In the genomic region with DNA sequence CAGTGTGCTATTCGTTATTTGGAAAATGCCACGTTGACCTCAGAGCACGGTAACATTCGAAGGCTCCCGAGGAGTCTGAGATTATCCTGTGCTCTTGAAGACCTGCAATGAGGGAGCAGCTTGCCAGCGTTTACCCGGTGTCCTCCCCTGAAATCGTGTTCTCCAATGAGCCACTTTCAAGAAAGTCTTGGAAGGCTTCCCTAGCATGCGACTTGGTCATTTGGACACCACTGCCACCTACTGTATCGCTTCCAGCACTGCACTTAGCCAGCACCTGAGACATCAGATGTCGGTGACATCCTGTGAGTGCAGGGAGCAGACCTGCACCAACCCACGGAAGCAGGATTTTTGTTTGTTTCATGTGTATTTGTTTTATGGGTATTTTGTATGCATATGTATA, we compare ENCODE assay signal across 8 mouse cellular contexts. TPM values are rescaled to one million over a fixed set of nuclear protein-coding genes. Genes with fewer than 3 reads are reported as not detected.
A peak's percentile ranks its signal among the peaks of the same experiment; 100 is the strongest.
DNase-seq lines count a peak whose midpoint lies in the region; ATAC-seq and TF ChIP-seq lines count a peak whose summit lies in the region.

No protein-coding gene starts in this region.

- H3K4me3 ChIP-seq in forebrain, embryonic 15.5 days, result no peak overlapping the region
- no peak overlapping the region for H3K4me3 ChIP-seq in liver, postnatal 0 days (ENCODE audit: low read depth, low read length)

- H3K36me3 ChIP-seq in forebrain, embryonic 15.5 days, result no peaks in the 10 kb centered on the region
- no peaks in the 10 kb centered on the region for H3K36me3 ChIP-seq in liver, postnatal 0 days (replicated peaks; ENCODE audit: insufficient read depth, low read length)

- ATAC-seq in forebrain, embryonic 15.5 days (replicated peaks), result no peak
- no peak for ATAC-seq in liver, postnatal 0 days
- no peak for ATAC-seq in erythroblast, adult 5-6 weeks (replicated peaks; ENCODE audit: low FRiP score, poor library complexity, severe bottlenecking)

- H3K4me2 ChIP-seq in forebrain, embryonic 15.5 days (replicated peaks), result 0 out of 2 replicates have a peak overlapping the region, but pooled peaks have one; percentile 22
- H3K4me2 ChIP-seq in liver, postnatal 0 days (ENCODE audit: low read depth, low read length), result no peak overlapping the region

- intact Hi-C loops in heart, postnatal 25 days (cut with DNase I), result loop anchor here (1.0 kb wide), 1 partner anchor 14 kb away; no protein-coding TSS in a partner anchor

- TF ChIP-seq EP300 in liver, postnatal 0 days (IDR thresholded peaks at IDR 0.05; ENCODE audit: low read depth), result no peak

- no peaks in the 10 kb centered on the region for H3K9me3 ChIP-seq in forebrain, embryonic 15.5 days
- H3K9me3 ChIP-seq in liver, postnatal 0 days (ENCODE audit: low read length), result no peaks in the 10 kb centered on the region

- peak; percentile 85 for TF ChIP-seq CTCF in liver, postnatal 0 days (IDR thresholded peaks at IDR 0.05; ENCODE audit: low read depth)

- WGBS in forebrain, embryonic 15.5 days, result 5% methylated on average over 12 of the region's 12 CpGs
- 9% methylated on average over 12 of the region's 12 CpGs for WGBS in liver, postnatal 0 days (ENCODE audit: insufficient replicate concordance)

- DNase-seq in MN1 (ENCODE audit: low spot score), result peak; percentile 76
- DNase-seq in cerebellum, adult 11 months, result peak; percentile 69
- DNase-seq in heart, postnatal 25 days (ENCODE audit: low spot score), result peak; percentile 28
- peak; percentile 79 to 81 for DNase-seq in kidney, postnatal 4 days
- peak; percentile 57 for DNase-seq in liver, postnatal 0 days
- peak; percentile 38 for DNase-seq in ovary, postnatal 10 days (ENCODE audit: low spot score)

- H3K9ac ChIP-seq in forebrain, embryonic 15.5 days (replicated peaks), result no peak overlapping the region
- no peak overlapping the region for H3K9ac ChIP-seq in liver, postnatal 0 days (replicated peaks)

- H3K27me3 ChIP-seq in forebrain, embryonic 15.5 days, result 0 out of 2 replicates have a peak, but pooled peaks cover 4% of the 10 kb centered on the region
- H3K27me3 ChIP-seq in liver, postnatal 0 days (ENCODE audit: insufficient read depth, low read length), result no peaks in the 10 kb centered on the region

- peaks cover 11% of the 10 kb centered on the region for H3K4me1 ChIP-seq in forebrain, embryonic 15.5 days
- H3K4me1 ChIP-seq in liver, postnatal 0 days (ENCODE audit: insufficient read depth), result no peaks in the 10 kb centered on the region

- H3K27ac ChIP-seq in forebrain, embryonic 15.5 days (replicated peaks), result no peak overlapping the region
- no peak overlapping the region for H3K27ac ChIP-seq in liver, postnatal 0 days (ENCODE audit: low read depth)

RNA-seq across cellular contexts. Expression of a gene that starts 15.4 kb away (rescaled TPM):
- 0.20 and 0.22 TPM in 2 replicates for polyA plus RNA-seq in forebrain, embryonic 15.5 days (2015; fragmentation: Nextera tagmentation; extraction: Ambion mirVana)
- total RNA-seq in heart, postnatal 25 days (2021), result under 1 TPM; 0.25 to 0.47 TPM
- 12.6 and 14.8 TPM in 2 replicates for polyA plus RNA-seq in liver, postnatal 0 days (2015; fragmentation: Nextera tagmentation; extraction: Ambion mirVana)
- not detected in 2 replicates for total RNA-seq in erythroblast, adult 5-6 weeks (2015; ENCODE audit: low replicate concordance)
- total RNA-seq in erythroblast, adult 5-6 weeks (2017; ENCODE audit: low replicate concordance), result not detected in 2 replicates

RNA-seq across cellular contexts. Expression of a gene that starts 55.0 kb away (rescaled TPM):
- polyA plus RNA-seq in forebrain, embryonic 15.5 days (2015; fragmentation: Nextera tagmentation; extraction: Ambion mirVana), result 16.1 and 18.0 TPM in 2 replicates
- 10 to 100 TPM; 14.3 to 16.6 TPM for total RNA-seq in heart, postnatal 25 days (2021)
- polyA plus RNA-seq in liver, postnatal 0 days (2015; fragmentation: Nextera tagmentation; extraction: Ambion mirVana), result 0.14 and 0.17 TPM in 2 replicates
- total RNA-seq in erythroblast, adult 5-6 weeks (2015; ENCODE audit: low replicate concordance), result not detected in 2 replicates
- not detected in 2 replicates for total RNA-seq in erythroblast, adult 5-6 weeks (2017; ENCODE audit: low replicate concordance)

Comparison
In these comparisons a context has a peak if more than half of its experiments do, and no peak if none do; other contexts are left out.
1. DNase-seq: peak in every context shown above with its lines; median percentile 80 in kidney, postnatal 4 days; 76 in MN1; 69 in cerebellum, adult 11 months; 57 in liver, postnatal 0 days; 38 in ovary, postnatal 10 days; 28 in heart, postnatal 25 days.
2. RNA of a gene that starts 55.0 kb away (total RNA-seq): 14.3 to 16.6 TPM in heart, postnatal 25 days; not detected in erythroblast, adult 5-6 weeks; every median in the first group is over 10 times any median in the second.